Mouse (Mus musculus) lung, adult 2 months (tissue): ENCODE results near the gene Tmigd3.

Experiments used
- CTCF ChIP-seq: fragments of 200-500 bp; IDR thresholded peaks from 2 replicates; pipeline ENCODE4 v1.5.1; 2011; ENCODE audit warnings: mild to moderate bottlenecking, low read length, control low read depth; ENCODE audit not compliant: insufficient read depth
- POLR2A ChIP-seq: fragments of 200-500 bp; IDR thresholded peaks from 2 replicates; pipeline ENCODE4 v1.6.1; 2011; ENCODE audit warnings: low read depth, mild to moderate bottlenecking, control low read depth, low read length, borderline replicate concordance; ENCODE audit errors: extremely low read depth

DNA sequence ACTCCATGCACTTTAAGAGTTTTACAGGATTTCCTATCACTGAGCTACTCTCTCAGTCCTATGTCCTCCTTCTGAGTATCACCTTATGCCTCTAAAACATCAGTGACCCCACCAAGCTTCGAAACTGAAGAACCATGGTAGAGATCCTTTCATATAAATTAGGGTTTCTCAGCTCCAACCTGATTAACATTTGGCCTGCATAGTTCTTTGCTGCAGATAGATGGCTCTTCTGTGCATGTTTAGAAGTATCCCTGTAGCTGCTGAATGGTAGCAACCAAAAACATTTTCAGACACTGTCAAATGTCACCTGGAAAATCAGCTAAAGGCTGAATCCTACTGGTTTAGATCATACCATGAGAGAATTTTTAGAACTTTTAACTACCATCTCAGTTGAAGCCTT, 86.5 kb downstream of the Tmigd3 start:
- TF ChIP-seq POLR2A: no peak
- TF ChIP-seq CTCF: no peak
